Mouse (Mus musculus) stomach, postnatal 0 days (tissue): ENCODE data around the gene Lrrc28.

Experiments used
- CTCF ChIP-seq: IDR thresholded peaks from 2 replicates; pipeline ENCODE4 v1.5.1; 2016; ENCODE audit warnings: antibody characterized with exemption, low read depth, mild to moderate bottlenecking, moderate library complexity
- EP300 ChIP-seq: optimal IDR thresholded peaks from 2 replicates; pipeline ENCODE3; 2016; ENCODE audit warnings: antibody characterized with exemption

GRCm38 (mm10) chr7:67520001-67520400 lies 125.1 kb downstream of the Lrrc28 start:
- TF ChIP-seq CTCF (no peak), EP300 (no peak)
